Mouse (Mus musculus) C2C12 (cell line): ENCODE results near the gene Olfr1274-ps.
"Not testable (repeated sequence)": the region's sequence is repeated elsewhere in the genome, so short reads cannot be mapped to it uniquely, and the experiment has no call there.

Experiments used
- CTCF ChIP-seq: IDR thresholded peaks from one replicate; pipeline ENCODE4 v1.5.1; 2011; ENCODE audit not compliant: control insufficient read depth, insufficient read depth, insufficient read length
- FOSL1 ChIP-seq: IDR thresholded peaks from one replicate; pipeline ENCODE4 v1.8.0; 2011; ENCODE audit warnings: mild to moderate bottlenecking, low read length; ENCODE audit not compliant: poor library complexity, insufficient read depth, severe bottlenecking
- MAX ChIP-seq: IDR thresholded peaks from one replicate; pipeline ENCODE4 v1.6.1; 2011; ENCODE audit warnings: mild to moderate bottlenecking, control low read depth
- MYOD1 ChIP-seq: IDR thresholded peaks from one replicate; pipeline ENCODE4 v1.6.1; 2011; ENCODE audit warnings: low read depth; ENCODE audit not compliant: control insufficient read depth, insufficient read length

- not testable (repeated sequence) for TF ChIP-seq CTCF, MYOD1, FOSL1, MAX
Measured at GRCm38 (mm10) chr2:90428988-90429717, 30.7 kb downstream of the Olfr1274-ps start.
